Mouse (Mus musculus) retina, postnatal 7 days (tissue): ENCODE results near the gene Sec14l4.

Experiments
- DNase-seq: peaks from one replicate; pipeline ENCODE4 v3.0.0-alpha.2; 2012; ENCODE audit warnings: low read depth, low spot score

Sec14l4 gene

DNA sequence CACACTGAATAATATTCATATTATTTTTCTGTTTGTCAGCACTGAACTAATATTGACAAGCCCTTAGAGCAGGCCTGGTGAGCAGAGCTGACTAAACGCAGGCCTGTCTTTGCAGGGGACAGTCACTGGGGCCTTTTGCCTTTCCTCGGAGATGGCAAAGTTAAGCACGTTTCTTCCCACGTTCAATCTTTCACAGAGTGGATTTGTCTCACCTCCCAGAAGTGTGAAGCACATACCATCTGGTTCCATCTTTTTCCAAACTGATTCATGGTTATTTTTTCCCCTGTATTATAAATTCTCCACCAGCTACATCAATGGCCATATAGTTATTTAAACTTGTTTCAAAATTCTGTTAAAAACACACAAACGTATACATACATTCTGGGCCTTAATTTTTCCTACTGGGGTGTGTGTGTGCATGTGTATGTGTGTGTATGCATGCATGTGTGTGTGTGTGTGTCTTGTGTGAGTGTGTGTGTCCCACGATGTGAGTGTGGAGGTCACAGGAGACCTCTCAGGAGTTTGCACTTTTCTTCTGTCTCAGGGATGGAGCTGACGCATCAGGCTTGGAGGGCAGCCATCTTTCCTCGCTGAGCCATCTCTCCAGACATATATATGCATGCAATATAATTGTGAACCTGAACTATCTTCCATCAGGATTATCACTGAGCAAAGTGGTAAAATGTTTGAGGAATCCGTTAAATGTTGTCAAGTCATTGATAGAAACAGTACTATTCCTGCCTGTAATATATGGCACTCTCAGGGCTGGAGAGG, 3.5 kb upstream of the Sec14l4 start:
- DNase-seq, result no peak

DNA sequence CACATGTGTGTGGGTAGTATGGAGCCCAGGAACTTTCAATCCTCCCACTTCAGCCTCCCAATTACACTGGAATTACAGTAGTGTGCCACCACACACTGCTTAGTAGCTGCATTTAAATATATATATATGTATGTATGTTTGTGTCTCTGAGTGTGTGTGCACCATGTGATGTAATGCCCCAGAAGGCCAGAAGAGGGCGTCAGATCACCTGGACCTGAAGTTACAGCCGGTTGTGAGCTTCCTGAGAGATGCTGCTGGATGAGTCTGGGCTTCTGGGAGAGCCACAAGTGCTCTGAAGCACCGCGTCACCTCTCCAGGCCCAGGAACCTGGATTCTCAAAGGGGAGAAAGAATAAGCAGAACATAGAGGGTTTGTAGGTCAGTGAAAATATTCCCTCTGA, 1.9 kb upstream of the Sec14l4 start:
- no peak for DNase-seq

DNA sequence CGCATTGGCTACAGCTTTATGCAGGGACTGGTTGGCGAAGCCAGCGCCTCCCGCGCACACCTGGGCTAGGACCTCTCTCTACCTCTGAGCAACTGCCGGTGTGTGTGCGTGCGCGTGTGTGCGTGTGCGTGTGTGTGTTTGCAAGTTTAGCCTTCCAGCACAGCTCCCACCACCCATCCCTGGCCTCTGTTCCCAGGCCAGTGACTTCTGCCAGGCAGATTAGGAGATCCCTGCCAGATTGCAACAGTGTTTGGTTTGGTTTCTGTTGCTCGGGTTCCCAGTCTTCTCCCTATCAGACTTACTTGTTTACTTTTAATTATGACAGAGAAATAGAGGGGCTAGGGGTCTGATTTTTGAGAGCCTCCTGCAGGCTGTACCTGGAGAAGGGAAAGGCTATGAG, 699 bp downstream of the Sec14l4 start:
- DNase-seq, result no peak

DNA sequence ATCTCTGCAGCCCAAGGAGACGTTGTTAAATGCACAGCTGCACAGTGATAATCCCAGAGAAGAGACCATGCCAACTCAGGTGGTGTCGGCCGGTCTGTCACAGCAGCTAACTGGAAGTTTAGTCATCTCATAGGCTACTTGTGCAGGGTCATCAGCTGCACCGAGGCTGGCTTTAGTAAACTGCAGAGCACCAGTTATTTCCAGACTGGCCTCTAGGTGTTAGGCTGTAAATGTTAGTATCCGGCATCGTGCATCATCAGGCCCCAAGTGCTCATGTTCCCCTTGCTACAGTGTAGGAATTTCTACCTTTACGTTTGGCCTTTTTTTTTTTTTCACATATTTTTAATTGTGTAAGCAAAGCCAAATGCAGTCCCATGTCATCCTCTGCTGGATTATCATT, 2.2 kb downstream of the Sec14l4 start:
- no peak for DNase-seq

DNA sequence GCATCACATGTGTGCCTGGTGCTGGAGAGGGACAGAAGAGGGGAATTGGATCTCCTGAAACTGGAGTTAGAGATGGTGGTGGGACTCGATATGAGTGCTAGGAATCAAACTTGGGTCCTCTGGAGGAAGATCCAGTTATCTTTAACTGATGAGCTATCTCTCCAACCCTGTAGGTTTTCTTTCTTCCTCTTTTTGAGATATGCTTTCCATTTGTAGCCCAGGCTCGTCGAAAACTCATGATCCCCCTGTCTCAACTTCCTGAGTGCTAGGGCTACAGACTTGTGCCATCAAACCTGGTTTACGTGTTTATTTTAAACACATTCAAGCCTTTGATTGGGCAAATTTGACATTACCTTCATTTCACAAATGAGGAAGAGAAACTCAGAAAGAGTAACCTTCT, 2.9 kb downstream of the Sec14l4 start:
- no peak for DNase-seq

DNA sequence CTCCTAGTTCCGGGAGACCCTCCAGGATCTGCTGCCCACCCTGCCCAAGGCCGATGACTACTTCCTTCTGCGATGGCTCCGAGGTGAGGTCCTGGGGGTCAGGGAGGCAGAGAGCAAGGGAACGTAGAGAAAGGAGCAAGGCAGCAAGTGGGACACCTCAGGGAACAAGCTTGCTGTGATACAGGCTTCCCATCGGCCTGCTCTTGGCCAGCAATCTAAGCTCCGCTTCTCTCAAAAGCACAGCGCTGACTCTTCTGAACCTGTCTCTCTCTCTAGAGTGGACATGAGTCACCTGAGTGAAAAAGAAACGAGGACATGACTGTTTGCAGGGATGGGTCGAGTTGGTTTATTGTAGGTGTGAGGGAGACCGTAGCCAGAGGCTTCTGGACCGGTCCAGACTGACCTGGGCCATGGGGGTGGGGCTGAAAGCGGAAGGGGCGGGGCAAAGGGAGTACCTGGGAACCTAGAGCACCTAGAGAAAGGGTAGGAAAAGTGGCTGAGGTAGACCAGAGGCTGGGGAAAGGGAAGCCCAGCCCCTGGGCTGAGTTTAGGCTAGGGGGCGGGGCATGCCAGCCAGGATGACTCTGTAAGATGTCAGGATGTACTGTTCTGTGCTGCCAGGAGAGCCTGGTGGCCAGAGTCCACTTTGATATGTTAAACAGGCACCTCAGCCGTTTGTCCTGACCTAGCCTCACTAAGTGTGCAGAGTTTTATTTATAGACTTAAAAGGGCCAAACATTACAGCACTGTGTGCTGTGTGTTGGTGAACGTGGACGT, 4.0 kb downstream of the Sec14l4 start:
- DNase-seq, result no peak

DNA sequence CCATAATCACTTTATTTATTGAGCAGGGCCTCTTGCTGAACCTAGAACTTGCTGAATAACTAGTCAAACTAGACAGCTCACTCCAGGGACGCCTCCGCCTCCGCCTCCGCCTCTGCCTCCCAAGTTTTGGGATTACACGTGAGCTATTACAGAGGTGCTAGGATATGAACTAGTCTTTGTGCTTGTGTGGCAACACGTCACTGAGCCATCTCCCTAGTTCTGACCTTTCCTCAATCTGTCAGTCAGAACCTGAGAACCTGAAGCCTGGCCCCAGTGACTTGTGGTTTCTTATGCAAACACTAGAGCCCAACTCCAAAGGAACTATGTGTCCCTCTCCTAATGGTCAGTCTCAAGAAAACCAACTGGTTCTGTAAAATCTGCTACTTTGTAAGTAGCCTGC, 4.7 kb downstream of the Sec14l4 start:
- no peak for DNase-seq

DNA sequence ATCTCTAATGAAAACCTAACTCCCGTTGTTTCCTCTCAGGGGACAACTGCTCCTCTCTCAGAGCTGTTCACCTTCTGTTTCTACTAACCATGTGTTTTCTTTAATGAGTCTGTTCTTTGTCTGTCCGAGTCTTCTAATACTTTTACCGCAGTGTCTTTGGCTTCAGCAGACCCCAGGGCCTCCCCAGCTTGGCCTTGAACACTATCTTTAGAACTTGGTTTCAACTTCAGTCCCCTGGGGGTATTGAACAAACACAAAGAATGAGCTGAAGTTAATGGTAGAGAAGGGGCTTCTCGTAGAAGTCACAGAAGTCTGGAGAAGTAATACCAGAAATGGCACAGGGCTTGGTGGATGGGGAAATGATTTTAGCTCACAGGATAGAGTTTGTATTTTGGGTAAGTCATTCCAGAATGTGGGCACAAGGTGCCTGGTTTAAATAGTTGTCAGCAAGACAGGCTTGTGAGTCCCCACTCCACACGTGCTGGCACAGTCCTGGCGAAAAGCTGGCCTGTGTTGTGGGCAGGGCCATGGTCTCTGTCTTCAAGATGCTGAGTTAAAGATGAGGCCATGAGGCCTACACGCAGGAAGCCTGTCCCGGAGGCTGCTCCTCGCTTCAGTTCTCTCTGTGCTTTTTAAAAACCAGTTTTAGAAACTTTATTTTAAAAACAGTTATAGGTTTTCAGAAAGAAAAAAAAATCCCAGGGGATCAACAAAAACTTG, 5.3 kb downstream of the Sec14l4 start:
- no peak for DNase-seq

DNA sequence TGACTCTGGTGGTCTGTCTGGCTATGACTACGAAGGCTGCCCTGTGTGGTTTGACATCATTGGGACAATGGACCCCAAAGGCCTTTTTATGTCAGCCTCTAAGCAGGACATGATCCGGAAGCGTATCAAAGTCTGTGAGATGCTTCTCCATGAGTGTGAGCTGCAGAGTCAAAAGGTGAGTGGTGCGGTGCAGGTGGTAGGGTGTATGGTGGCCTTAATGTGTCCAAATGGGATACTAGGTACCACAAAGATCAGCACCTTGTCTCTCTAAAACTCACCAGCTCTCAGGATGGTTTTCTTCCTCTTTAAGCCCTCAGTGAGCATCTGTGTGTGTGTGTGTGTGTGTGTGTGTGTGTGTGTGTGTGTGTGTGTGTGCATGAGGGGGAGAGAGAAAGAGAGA, 8.7 kb downstream of the Sec14l4 start:
- no peak for DNase-seq

DNA sequence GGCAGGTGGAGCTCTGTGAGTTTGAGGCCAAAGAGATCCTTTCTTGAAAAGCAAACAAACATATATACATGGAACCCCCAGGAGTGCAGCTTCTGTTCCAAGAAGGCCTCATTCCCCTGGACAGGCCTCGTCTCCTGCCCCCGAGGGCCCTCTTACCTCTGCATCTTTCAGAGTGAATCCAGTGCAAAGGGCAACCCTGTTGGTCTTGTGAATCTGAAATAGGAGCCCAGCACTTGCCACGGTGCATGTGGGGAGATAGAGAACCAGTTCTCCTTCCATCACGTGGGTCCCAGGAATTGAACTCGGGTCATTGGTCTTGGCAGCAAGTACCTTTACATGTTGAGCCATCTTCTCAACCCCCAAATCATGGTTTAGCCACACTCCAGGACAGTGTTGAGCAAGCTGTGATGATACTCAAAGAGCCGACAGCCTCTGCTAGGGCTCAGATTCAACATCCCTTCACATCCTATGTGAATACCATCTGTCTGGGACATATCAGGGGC, 9.9 kb downstream of the Sec14l4 start:
- DNase-seq, result no peak

DNA sequence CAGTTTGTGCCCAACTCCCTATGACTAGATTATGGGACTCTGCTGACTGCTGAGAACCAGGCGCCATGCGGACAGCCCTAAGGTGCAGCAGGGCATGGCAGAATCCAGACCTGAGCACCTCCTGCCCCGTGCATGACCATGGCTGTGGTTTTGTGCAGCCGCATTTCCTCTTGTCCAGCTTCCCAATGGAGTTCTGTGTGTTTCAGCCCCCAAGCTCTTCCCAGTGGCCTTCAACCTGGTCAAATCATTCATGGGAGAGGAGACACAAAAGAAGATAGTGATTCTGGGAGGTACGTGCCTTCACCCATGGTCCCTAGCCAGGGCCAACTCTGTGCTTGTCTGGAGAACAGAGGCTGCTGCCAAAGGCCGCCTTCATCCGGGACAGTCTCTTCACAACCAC, 11.8 kb downstream of the Sec14l4 start:
- DNase-seq, result no peak

DNA sequence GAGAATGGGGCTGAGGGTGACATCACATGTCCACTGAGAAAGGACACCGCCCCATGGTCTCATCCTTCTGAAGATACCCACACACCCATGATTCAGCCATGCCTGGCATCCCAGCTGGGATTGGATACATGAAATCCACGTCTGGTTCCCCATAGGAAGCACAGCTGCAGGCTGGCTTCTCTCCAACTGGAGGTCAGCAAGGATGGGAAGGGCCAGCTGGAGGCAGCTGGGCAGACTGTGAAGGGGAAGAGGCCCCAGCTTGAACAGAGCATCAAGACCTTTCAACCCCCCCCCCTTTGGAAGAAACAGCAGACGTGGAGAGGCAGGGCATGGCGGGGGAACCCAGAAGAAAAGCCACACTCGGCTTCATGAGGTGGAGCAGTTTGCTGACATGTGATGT, 15.3 kb downstream of the Sec14l4 start:
- no peak for DNase-seq

DNA sequence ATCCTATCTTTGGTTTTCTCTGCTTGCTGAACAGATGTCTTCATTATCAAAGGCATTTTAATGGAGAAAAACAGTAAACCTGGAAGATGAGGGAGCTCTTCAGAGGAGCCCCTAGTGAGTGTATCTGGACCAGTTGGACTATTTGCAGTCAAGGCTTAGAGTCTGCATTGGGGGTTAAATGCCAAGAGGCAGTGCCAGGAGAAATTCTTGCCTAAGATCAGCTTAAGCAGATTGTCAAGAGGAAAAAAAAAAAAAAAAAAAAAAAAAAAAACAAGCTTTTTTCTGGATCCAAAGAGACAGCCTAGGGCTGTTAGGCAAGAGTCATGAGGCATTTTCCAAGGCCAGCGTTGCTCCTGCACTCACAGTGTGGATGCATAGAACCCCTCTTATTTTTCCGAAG, 16.5 kb downstream of the Sec14l4 start:
- no peak for DNase-seq

DNA sequence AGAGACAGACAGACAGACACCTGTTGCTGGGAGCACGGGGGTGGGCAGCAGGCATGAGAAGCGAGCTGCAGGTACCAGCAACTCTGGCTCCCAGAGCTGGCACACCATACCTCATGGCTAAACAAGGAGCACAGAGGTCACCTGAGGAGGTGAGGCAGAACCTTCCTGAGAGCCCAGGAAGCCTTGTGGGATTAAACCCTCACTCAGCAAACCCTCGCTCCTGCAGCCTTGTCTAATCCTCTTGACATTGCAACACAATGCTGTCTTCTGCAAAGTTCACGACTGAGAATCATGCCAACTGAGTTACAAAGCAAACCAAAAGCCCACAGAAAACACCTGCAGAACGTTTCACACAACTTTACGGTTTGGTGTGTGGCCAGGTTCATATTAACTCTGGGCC, 17.2 kb downstream of the Sec14l4 start:
- DNase-seq, result no peak

DNA sequence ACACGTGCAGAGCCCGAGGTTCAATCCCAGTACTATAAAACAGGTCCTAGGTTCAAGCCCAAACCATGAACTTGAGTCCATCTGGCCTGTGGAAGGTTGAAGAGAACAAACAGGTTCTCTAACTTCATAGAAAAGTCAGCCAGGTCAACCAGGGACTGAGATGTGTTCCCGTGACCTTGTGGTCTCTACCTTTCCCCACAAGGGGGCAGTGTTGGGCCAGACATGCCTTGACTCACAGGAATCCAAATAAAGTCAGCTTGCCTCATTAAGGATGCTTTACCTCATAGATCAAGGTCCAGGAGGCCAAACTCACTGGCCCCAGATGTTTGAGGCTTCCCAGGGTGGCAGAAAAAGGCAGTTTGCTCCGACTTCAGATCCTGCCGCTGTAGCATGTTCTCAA, 22.3 kb downstream of the Sec14l4 start:
- peak; percentile 79 for DNase-seq

DNA sequence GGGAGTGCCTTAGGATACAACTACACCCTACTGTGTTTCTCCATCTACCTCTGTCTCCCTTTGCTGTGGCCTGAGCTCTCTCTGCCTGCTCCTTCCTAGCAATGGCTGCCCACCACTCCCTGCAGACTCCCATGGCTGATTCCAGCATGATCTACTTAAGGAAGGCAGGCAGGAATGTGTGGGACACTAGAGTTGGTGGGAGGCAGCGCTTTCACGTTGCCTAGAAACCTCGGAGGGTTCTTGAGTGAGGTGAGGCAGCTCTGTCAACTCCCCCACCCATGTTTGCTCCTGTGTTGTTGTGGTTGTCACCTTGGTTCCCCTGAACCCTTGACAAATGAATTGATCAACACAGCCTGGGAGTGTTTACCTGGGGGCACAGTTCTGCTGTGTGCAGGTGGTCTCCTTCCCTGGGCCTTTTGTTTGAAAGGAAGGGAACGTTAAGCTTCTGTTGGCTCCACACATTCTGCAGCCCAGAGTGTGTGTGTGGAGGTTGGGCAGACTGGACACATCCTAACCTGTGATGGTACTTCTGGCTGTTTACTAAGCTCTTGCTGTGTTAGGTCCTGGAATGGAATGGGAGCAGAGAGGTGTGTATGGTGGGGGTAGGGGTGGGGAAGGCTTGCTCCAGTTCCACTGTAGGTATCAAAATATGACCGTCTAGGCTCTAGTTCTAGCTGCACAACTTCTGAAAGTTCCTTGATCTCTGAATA, 29.8 kb downstream of the Sec14l4 start:
- no peak for DNase-seq

DNA sequence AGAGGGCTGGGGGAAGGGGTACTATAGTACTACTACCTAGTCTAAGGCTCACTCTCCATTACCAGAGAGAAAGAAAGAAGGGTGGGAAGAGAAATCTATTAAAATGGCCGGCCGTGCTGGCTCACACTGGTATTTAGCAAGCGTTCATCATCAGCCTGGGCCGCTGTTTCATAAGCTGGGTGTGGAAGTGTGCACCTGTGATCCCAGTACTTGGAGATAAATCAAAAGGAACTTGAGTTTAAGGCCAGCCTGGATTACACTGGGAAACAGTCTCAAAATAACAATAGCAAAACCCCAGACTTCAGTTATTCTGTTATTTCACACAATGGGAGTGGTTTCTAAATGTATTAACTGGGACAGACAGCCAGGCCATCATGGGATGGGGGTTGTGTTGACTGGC, 31.3 kb downstream of the Sec14l4 start:
- DNase-seq, result no peak

DNA sequence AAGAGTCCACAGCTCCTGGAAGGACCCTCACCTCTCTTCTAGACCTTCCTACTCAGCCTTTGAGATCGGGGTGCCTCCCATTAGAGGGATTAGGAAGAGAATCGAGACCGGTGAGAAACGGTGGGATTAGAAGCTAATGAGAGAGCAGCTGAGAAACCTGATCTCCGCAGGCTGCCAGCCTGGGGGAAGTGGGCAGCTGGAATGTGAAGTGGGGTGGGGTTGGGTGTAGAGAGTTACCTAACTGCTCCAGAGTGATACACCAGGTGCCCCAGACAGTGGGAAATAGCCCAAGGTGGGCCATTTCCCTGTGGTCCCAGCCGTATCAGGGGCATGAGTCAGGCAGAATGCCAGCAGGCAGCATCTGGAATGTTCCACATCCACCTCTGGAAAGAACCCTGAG, 31.7 kb downstream of the Sec14l4 start:
- no peak for DNase-seq

DNA sequence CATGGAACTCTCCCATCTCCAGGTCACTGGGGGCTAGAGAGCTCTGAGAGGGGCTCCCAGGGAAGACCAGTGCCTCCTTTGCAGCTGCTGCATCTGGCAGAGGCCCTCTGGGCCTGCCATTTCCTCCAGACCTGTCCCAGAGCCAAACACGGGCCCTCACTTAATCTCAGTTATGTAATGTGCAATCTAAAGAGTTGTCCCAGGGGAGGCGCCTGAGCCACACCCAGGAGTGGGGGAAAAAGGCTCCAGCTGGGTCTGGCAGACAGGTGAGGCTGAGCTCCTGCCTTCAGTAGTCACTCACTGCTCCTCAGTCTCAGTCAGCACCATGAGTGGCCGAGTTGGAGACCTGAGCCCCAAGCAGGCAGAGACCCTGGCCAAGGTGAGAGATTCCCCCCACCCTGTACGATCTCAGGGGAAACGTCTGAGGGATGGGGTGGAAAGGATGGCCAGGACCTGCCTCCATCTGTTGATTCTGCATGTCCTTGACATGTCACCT, 33.4 kb downstream of the Sec14l4 start, which contains the start of gene Sec14l3:
TSS of gene Sec14l3 (plus strand) at position 215 of the 496 bp plus-strand sequence.
- no peak for DNase-seq

DNA sequence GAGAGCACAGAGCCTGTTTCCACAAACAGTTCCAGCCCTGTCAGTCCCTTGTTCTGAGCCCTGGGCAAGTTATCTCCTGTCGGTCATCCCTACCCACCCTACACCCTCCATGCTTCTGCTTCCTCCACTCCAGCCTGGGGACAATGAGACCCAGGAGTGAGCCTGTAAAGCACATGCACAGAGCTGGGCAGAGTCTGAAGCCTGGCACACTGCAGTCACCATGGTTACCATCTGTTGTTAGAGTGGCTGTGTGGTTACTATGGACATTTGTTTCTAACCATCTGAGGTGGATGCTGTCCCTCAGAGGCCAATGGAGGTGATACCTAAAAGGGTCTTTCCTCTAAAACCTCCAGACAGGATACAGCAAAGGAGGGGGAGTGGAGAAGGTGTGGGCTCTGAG, 38.4 kb downstream of the Sec14l4 start:
- no peak for DNase-seq

DNA sequence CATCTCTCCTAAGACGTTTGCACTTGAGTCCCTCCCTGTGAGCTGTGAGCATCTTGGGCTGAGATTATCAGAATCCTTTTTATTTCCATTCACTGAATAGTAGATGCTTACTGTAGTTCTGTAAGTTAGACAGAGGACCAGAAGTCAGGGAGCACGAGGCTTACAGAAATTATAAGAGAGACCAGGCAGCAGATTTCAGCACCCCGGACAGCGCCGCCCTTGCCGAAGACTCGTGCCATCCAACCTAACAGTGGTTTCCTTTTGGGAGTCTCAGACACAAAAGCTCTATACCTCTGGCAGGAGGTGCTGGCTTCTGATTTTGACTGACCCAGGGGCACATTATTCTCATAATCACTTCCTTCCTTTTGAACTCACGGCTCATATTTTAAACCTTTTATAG, 45.4 kb downstream of the Sec14l4 start:
- no peak for DNase-seq
